Mouse (Mus musculus) inflammation-experienced regulatory T-cells, adult 6 months (primary cell): ENCODE measurements around the gene 1700003F12Rik. TPM values are rescaled to one million over a fixed set of nuclear protein-coding genes. Genes with fewer than 3 reads are reported as not detected.

Experiments used
- ATAC-seq: one replicate; pipeline ENCODE4 v1.8.0; 2017
- polyA plus RNA-seq, 3 experiments: library from polyadenylated mRNA; unstranded; fragments of 100-300 nt; shearing (Covaris generic); gene quantifications; one replicate each; pipeline ENCODE4 v1.2.1; 2017

The 1700003F12Rik gene
- not detected for polyA plus RNA-seq

- no peak for ATAC-seq
Measured at GRCm38 (mm10) chr2:154546711-154547110, at the start of gene 1700003F12Rik. 1700003F12Rik (plus strand) TSS chr2:154547085.

- ATAC-seq, result no peak
Measured at GRCm38 (mm10) chr2:154498571-154498970, 48.3 kb upstream of the 1700003F12Rik start.

- ATAC-seq, result no peak
Measured at GRCm38 (mm10) chr2:154499717-154500247, 47.1 kb upstream of the 1700003F12Rik start.

GRCm38 (mm10) chr2:154500758-154501157 lies 46.1 kb upstream of the 1700003F12Rik start:
- no peak for ATAC-seq

GRCm38 (mm10) chr2:154507076-154507475 lies 39.8 kb upstream of the 1700003F12Rik start:
- ATAC-seq, result no peak

- ATAC-seq, result no peak
Measured at GRCm38 (mm10) chr2:154507566-154508283, 39.2 kb upstream of the 1700003F12Rik start.

GRCm38 (mm10) chr2:154508450-154508849 lies 38.4 kb upstream of the 1700003F12Rik start:
- ATAC-seq, result no peak

GRCm38 (mm10) chr2:154510141-154510540 lies 36.7 kb upstream of the 1700003F12Rik start:
- ATAC-seq, result no peak

GRCm38 (mm10) chr2:154516944-154517343 lies 29.9 kb upstream of the 1700003F12Rik start:
- no peak for ATAC-seq

GRCm38 (mm10) chr2:154517424-154517823 lies 29.5 kb upstream of the 1700003F12Rik start:
- no peak for ATAC-seq

GRCm38 (mm10) chr2:154521449-154521848 lies 25.4 kb upstream of the 1700003F12Rik start:
- no peak for ATAC-seq

GRCm38 (mm10) chr2:154522334-154522733 lies 24.6 kb upstream of the 1700003F12Rik start:
- no peak for ATAC-seq

- ATAC-seq, result no peak
Measured at GRCm38 (mm10) chr2:154525285-154525684, 21.6 kb upstream of the 1700003F12Rik start.

- no peak for ATAC-seq
Measured at GRCm38 (mm10) chr2:154526531-154526930, 20.4 kb upstream of the 1700003F12Rik start.

- ATAC-seq, result no peak
Measured at GRCm38 (mm10) chr2:154532888-154533287, 14.0 kb upstream of the 1700003F12Rik start.

GRCm38 (mm10) chr2:154534704-154535270 lies 12.1 kb upstream of the 1700003F12Rik start:
- no peak for ATAC-seq

- no peak for ATAC-seq
Measured at GRCm38 (mm10) chr2:154538310-154538709, 8.6 kb upstream of the 1700003F12Rik start.

GRCm38 (mm10) chr2:154538710-154539109 lies 8.2 kb upstream of the 1700003F12Rik start:
- no peak for ATAC-seq

GRCm38 (mm10) chr2:154539720-154540119 lies 7.2 kb upstream of the 1700003F12Rik start:
- ATAC-seq, result no peak

GRCm38 (mm10) chr2:154541630-154542029 lies 5.3 kb upstream of the 1700003F12Rik start:
- ATAC-seq, result no peak

GRCm38 (mm10) chr2:154543567-154544347 lies 3.1 kb upstream of the 1700003F12Rik start:
- no peak for ATAC-seq

- no peak for ATAC-seq
Measured at GRCm38 (mm10) chr2:154548688-154549087, 1.8 kb downstream of the 1700003F12Rik start.
